Mouse (Mus musculus): ENCODE results near the gene AW822073. TPM values are rescaled to one million over a fixed set of nuclear protein-coding genes. Genes with fewer than 3 reads are reported as not detected.
"Not testable (repeated sequence)": the region's sequence is repeated elsewhere in the genome, so short reads cannot be mapped to it uniquely, and the experiment has no call there.

AW822073 gene
- polyA plus RNA-seq, 1 experiment from 2014 or later, result not detected

- H3K4me3 ChIP-seq; H3K36me3 ChIP-seq; H3K27me3 ChIP-seq (ENCODE audit: insufficient read depth, poor library complexity, severe bottlenecking); H3K27ac ChIP-seq; H3K4me1 ChIP-seq: not testable (repeated sequence)
- peaks cover 16% of the 10 kb centered on the region for H3K9me3 ChIP-seq
- 81% methylated on average over 35 of the region's 35 CpGs for WGBS
- peak; percentile 97 for DNase-seq (ENCODE audit: low spot score)
Measured at GRCm38 (mm10) chr10:58231779-58232640, 7.3 kb upstream of the AW822073 start.

GRCm38 (mm10) chr10:58231088-58231487, 6.4 kb upstream of the AW822073 start:
- WGBS, result 71% methylated on average over 5 of the region's 7 CpGs
- DNase-seq (ENCODE audit: low spot score), result peak; percentile 89
- not testable (repeated sequence) for H3K4me3 ChIP-seq; H3K36me3 ChIP-seq; H3K4me1 ChIP-seq; H3K27me3 ChIP-seq (ENCODE audit: insufficient read depth, poor library complexity, severe bottlenecking); H3K27ac ChIP-seq
- H3K9me3 ChIP-seq, result peaks cover 20% of the 10 kb centered on the region

- 49% methylated on average over 3 of the region's 3 CpGs for WGBS
- peaks cover 20% of the 10 kb centered on the region for H3K9me3 ChIP-seq
- not testable (repeated sequence) for H3K4me3 ChIP-seq; H3K36me3 ChIP-seq; H3K27me3 ChIP-seq (ENCODE audit: insufficient read depth, poor library complexity, severe bottlenecking); H3K4me1 ChIP-seq; H3K27ac ChIP-seq; DNase-seq (ENCODE audit: low spot score)
Measured at GRCm38 (mm10) chr10:58230021-58230420, 5.3 kb upstream of the AW822073 start.

GRCm38 (mm10) chr10:58227798-58228197, 3.1 kb upstream of the AW822073 start:
- not testable (repeated sequence) for H3K27me3 ChIP-seq (ENCODE audit: insufficient read depth, poor library complexity, severe bottlenecking); H3K27ac ChIP-seq; H3K36me3 ChIP-seq; H3K4me1 ChIP-seq; H3K4me3 ChIP-seq; DNase-seq (ENCODE audit: low spot score)
- 86% methylated on average over 3 of the region's 6 CpGs for WGBS
- H3K9me3 ChIP-seq, result peaks cover 17% of the 10 kb centered on the region

- 71% methylated on average over 4 of the region's 4 CpGs for WGBS
- H3K27ac ChIP-seq, H3K4me1 ChIP-seq: not testable (repeated sequence)
Measured at GRCm38 (mm10) chr10:58226357-58226756, 1.6 kb upstream of the AW822073 start.

GRCm38 (mm10) chr10:58223972-58224805, 541 bp downstream of the AW822073 start:
- not testable (repeated sequence) for H3K9me3 ChIP-seq; H3K27ac ChIP-seq; H3K4me3 ChIP-seq; H3K27me3 ChIP-seq (ENCODE audit: insufficient read depth, poor library complexity, severe bottlenecking); H3K36me3 ChIP-seq; H3K4me1 ChIP-seq
- WGBS, result 79% methylated on average over 31 of the region's 31 CpGs
- peak; percentile 94 for DNase-seq (ENCODE audit: low spot score)

More at GRCm38 (mm10) chr10:58226357-58226756, 1.6 kb upstream of the AW822073 start:
- H3K27me3 ChIP-seq (ENCODE audit: insufficient read depth, poor library complexity, severe bottlenecking); H3K9me3 ChIP-seq; H3K4me3 ChIP-seq; H3K36me3 ChIP-seq: not testable (repeated sequence)
- peak; percentile 86 for DNase-seq (ENCODE audit: low spot score)

- 73% methylated on average over 4 of the region's 6 CpGs for WGBS
- H3K27me3 ChIP-seq (ENCODE audit: insufficient read depth, poor library complexity, severe bottlenecking); H3K4me3 ChIP-seq; H3K4me1 ChIP-seq; H3K9me3 ChIP-seq; H3K27ac ChIP-seq; H3K36me3 ChIP-seq; DNase-seq (ENCODE audit: low spot score): not testable (repeated sequence)
Measured at GRCm38 (mm10) chr10:58223161-58223560, 1.6 kb downstream of the AW822073 start.

- not testable (repeated sequence) for H3K4me3 ChIP-seq; H3K36me3 ChIP-seq; H3K27me3 ChIP-seq (ENCODE audit: insufficient read depth, poor library complexity, severe bottlenecking); H3K27ac ChIP-seq; H3K9me3 ChIP-seq; H3K4me1 ChIP-seq; DNase-seq (ENCODE audit: low spot score)
- 87% methylated on average over 2 of the region's 2 CpGs for WGBS
Measured at GRCm38 (mm10) chr10:58221571-58221970, 3.2 kb downstream of the AW822073 start.

- peaks cover 3% of the 10 kb centered on the region for H3K9me3 ChIP-seq
- no peaks in the 10 kb centered on the region for H3K27me3 ChIP-seq (ENCODE audit: insufficient read depth, poor library complexity, severe bottlenecking)
- no peaks in the 10 kb centered on the region for H3K36me3 ChIP-seq
- peak; percentile 89 for DNase-seq (ENCODE audit: low spot score)
- H3K4me1 ChIP-seq, result no peaks in the 10 kb centered on the region
- H3K27ac ChIP-seq, result no peak overlapping the region
- no peak overlapping the region for H3K4me3 ChIP-seq
- 76% methylated on average over 6 of the region's 6 CpGs for WGBS
Measured at GRCm38 (mm10) chr10:58220726-58221125, 4.0 kb downstream of the AW822073 start.

- Histone ChIP-seq H3K4me1 (no peaks in the 10 kb centered on the region), H3K27ac (no peak overlapping the region), H3K4me3 (no peak overlapping the region), H3K36me3 (no peaks in the 10 kb centered on the region), H3K9me3 (peaks cover 4% of the 10 kb centered on the region), H3K27me3 (ENCODE audit: insufficient read depth, poor library complexity, severe bottlenecking) (no peaks in the 10 kb centered on the region)
- 68% methylated on average over 3 of the region's 3 CpGs for whole genome bisulfite sequencing
- DNase-seq (ENCODE audit: low spot score), result no peak
Measured at GRCm38 (mm10) chr10:58217366-58217765, 7.4 kb downstream of the AW822073 start.

- H3K36me3 ChIP-seq, result no peaks in the 10 kb centered on the region
- H3K27ac ChIP-seq, result no peak overlapping the region
- peaks cover 6% of the 10 kb centered on the region; the same call in 1 of the 2 replicates for H3K9me3 ChIP-seq
- H3K27me3 ChIP-seq (ENCODE audit: insufficient read depth, poor library complexity, severe bottlenecking), result no peaks in the 10 kb centered on the region
- no peaks in the 10 kb centered on the region for H3K4me1 ChIP-seq
- DNase-seq (ENCODE audit: low spot score), result no peak
- WGBS, result 74% methylated on average over 1 of the region's 1 CpGs
- H3K4me3 ChIP-seq, result no peak overlapping the region
Measured at GRCm38 (mm10) chr10:58215353-58215752, 9.4 kb downstream of the AW822073 start.

- Histone ChIP-seq H3K27me3 (ENCODE audit: insufficient read depth, poor library complexity, severe bottlenecking) (no peaks in the 10 kb centered on the region), H3K4me1 (no peaks in the 10 kb centered on the region), H3K9me3 (peaks cover 6% of the 10 kb centered on the region; the same call in 1 of the 2 replicates), H3K36me3 (no peaks in the 10 kb centered on the region), H3K27ac (no peak overlapping the region), H3K4me3 (no peak overlapping the region)
- WGBS, result 71% methylated on average over 5 of the region's 5 CpGs
- no peak for DNase-seq (ENCODE audit: low spot score)
Measured at GRCm38 (mm10) chr10:58214934-58215333, 9.8 kb downstream of the AW822073 start.

GRCm38 (mm10) chr10:58214497-58214896, 10.2 kb downstream of the AW822073 start:
- Histone ChIP-seq H3K4me3 (no peak overlapping the region), H3K4me1 (no peaks in the 10 kb centered on the region), H3K27me3 (ENCODE audit: insufficient read depth, poor library complexity, severe bottlenecking) (no peaks in the 10 kb centered on the region), H3K9me3 (peaks cover 6% of the 10 kb centered on the region; the same call in 1 of the 2 replicates), H3K36me3 (no peaks in the 10 kb centered on the region), H3K27ac (no peak overlapping the region)
- no peak for DNase-seq (ENCODE audit: low spot score)
